Mouse (Mus musculus) CH12.LX (cell line): ENCODE measurements around the gene Sfswap. TPM values are rescaled to one million over a fixed set of nuclear protein-coding genes. Genes with fewer than 3 reads are reported as not detected.

Experiments
- DNase-seq: peaks from one replicate; pipeline ENCODE4 v3.0.0-alpha.2; 2013; ENCODE audit errors: extremely low read depth
- H3K27ac ChIP-seq: 2 replicates; pipeline ENCODE4 v1.5.1; 2012; ENCODE audit warnings: low read depth, mild to moderate bottlenecking, control low read depth, moderate library complexity; ENCODE audit not compliant: insufficient read depth
- H3K27me3 ChIP-seq: replicated peaks from 2 replicates; pipeline ENCODE3; 2012; ENCODE audit warnings: inconsistent platforms
- H3K36me3 ChIP-seq, 2 experiments: replicated peaks in 1 of 2; 2 replicates each; pipeline versions ENCODE3 to v1.6.1; 2012; ENCODE audit warnings: inconsistent platforms in 1 of 2, low read length in 1 of 2, mild to moderate bottlenecking in 1 of 2, mixed read lengths in 1 of 2, moderate library complexity in 1 of 2; ENCODE audit not compliant: control insufficient read depth in 1 of 2, insufficient read depth in 1 of 2
- H3K4me1 ChIP-seq, 2 experiments: 2 replicates each; pipeline ENCODE4 v1.6.1; 2012; ENCODE audit warnings: inconsistent platforms in 1 of 2, moderate library complexity in 1 of 2; ENCODE audit not compliant: insufficient read depth in 2 of 2, control insufficient read depth in 1 of 2
- H3K4me2 ChIP-seq: 2 replicates; pipeline ENCODE4 v1.6.1; 2012; ENCODE audit warnings: low read depth, mild to moderate bottlenecking, control low read depth; ENCODE audit not compliant: poor library complexity, insufficient read depth, severe bottlenecking
- H3K4me3 ChIP-seq, 3 experiments: fragments of 150-350 bp in 1 of 3; sonication (generic) in 1 of 3; replicated peaks in 1 of 3; 2 replicates each; pipeline versions ENCODE3 to v1.5.1; 2011 to 2012; ENCODE audit warnings: low read depth in 2 of 3, low read length in 2 of 3, mild to moderate bottlenecking in 2 of 3, moderate library complexity in 2 of 3, control low read depth in 1 of 3, improper control_type of control experiment in 1 of 3, inconsistent platforms in 1 of 3, mixed read lengths in 1 of 3; ENCODE audit not compliant: poor library complexity in 1 of 3
- H3K79me2 ChIP-seq: replicated peaks from 2 replicates; pipeline ENCODE4 v1.6.1; 2012; ENCODE audit warnings: mild to moderate bottlenecking, moderate library complexity; ENCODE audit not compliant: control insufficient read depth, poor library complexity, insufficient read depth, severe bottlenecking; ENCODE audit errors: extremely low read depth
- H3K9ac ChIP-seq: 2 replicates; pipeline ENCODE4 v1.6.1; 2012; ENCODE audit warnings: low read depth, mild to moderate bottlenecking, control low read depth, moderate library complexity; ENCODE audit not compliant: insufficient read depth
- H3K9me3 ChIP-seq: replicated peaks from 2 replicates; pipeline ENCODE3; 2012; ENCODE audit warnings: low read length, inconsistent platforms, mixed read lengths
- BHLHE40 ChIP-seq: IDR thresholded peaks from 2 replicates; pipeline ENCODE4 v1.6.1; 2011; ENCODE audit warnings: mild to moderate bottlenecking, low read depth, low read length, improper control_type of control experiment
- CHD2 ChIP-seq: IDR thresholded peaks from 2 replicates; pipeline ENCODE4 v1.6.1; 2011; ENCODE audit warnings: low read length, improper control_type of control experiment
- CTCF ChIP-seq, 2 experiments: IDR thresholded peaks in 1 of 2; conservative IDR thresholded peaks in 1 of 2; 2 replicates each; pipeline ENCODE4 v1.5.1; 2011 to 2012; ENCODE audit warnings: low read depth in 2 of 2, low read length in 2 of 2, improper control_type of control experiment in 1 of 2, inconsistent platforms in 1 of 2, mild to moderate bottlenecking in 1 of 2, moderate library complexity in 1 of 2
- E2F4 ChIP-seq: IDR thresholded peaks from 2 replicates; pipeline ENCODE4 v1.6.1; 2011; ENCODE audit warnings: low read depth, low read length, improper control_type of control experiment; ENCODE audit not compliant: insufficient replicate concordance
- ELF1 ChIP-seq: IDR thresholded peaks from 2 replicates; pipeline ENCODE4 v1.6.1; 2014; ENCODE audit warnings: low read depth, mild to moderate bottlenecking, inconsistent platforms, low read length, improper control_type of control experiment
- EP300 ChIP-seq: IDR thresholded peaks from 2 replicates; pipeline ENCODE4 v1.6.1; 2011; ENCODE audit warnings: low read length, improper control_type of control experiment
- GABPA ChIP-seq: IDR thresholded peaks from 2 replicates; pipeline ENCODE4 v1.6.1; 2012; ENCODE audit warnings: low read depth, low read length, improper control_type of control experiment, inconsistent platforms; ENCODE audit not compliant: insufficient replicate concordance
- HCFC1 ChIP-seq: IDR thresholded peaks from 2 replicates; pipeline ENCODE4 v1.6.1; 2012; ENCODE audit warnings: low read depth, mild to moderate bottlenecking, inconsistent platforms, low read length, improper control_type of control experiment
- JUN ChIP-seq: IDR thresholded peaks from 2 replicates; pipeline ENCODE4 v1.6.1; 2011; ENCODE audit warnings: low read depth, mild to moderate bottlenecking, low read length, improper control_type of control experiment, moderate library complexity; ENCODE audit not compliant: insufficient read depth
- JUND ChIP-seq: conservative IDR thresholded peaks from 2 replicates; pipeline ENCODE4 v1.6.1; 2011; ENCODE audit warnings: low read depth, low read length, improper control_type of control experiment
- KAT2A ChIP-seq: IDR thresholded peaks from 2 replicates; pipeline ENCODE4 v1.6.1; 2012; ENCODE audit warnings: low read length, improper control_type of control experiment, inconsistent platforms; ENCODE audit not compliant: insufficient replicate concordance
- MAFK ChIP-seq: IDR thresholded peaks from 2 replicates; pipeline ENCODE4 v1.6.1; 2011; ENCODE audit warnings: low read length, improper control_type of control experiment; ENCODE audit not compliant: insufficient replicate concordance
- MAX ChIP-seq: IDR thresholded peaks from 2 replicates; pipeline ENCODE4 v1.6.1; 2011; ENCODE audit warnings: low read length, improper control_type of control experiment
- MAZ ChIP-seq: IDR thresholded peaks from 2 replicates; pipeline ENCODE4 v1.6.1; 2012; ENCODE audit warnings: low read depth, mild to moderate bottlenecking, inconsistent platforms, low read length, improper control_type of control experiment, moderate library complexity
- MEF2A ChIP-seq: IDR thresholded peaks from 2 replicates; pipeline ENCODE4 v1.6.1; 2014; ENCODE audit warnings: low read depth, mild to moderate bottlenecking, inconsistent platforms, low read length, improper control_type of control experiment, borderline replicate concordance
- NELFE ChIP-seq: IDR thresholded peaks from 2 replicates; pipeline ENCODE4 v1.6.1; 2011; ENCODE audit warnings: low read depth, low read length, improper control_type of control experiment
- NRF1 ChIP-seq: IDR thresholded peaks from 2 replicates; pipeline ENCODE4 v1.6.1; 2014; ENCODE audit warnings: low read depth, mild to moderate bottlenecking, inconsistent platforms, low read length, improper control_type of control experiment, moderate library complexity
- POLR2A ChIP-seq: IDR thresholded peaks from 2 replicates; pipeline ENCODE4 v1.6.1; 2011; ENCODE audit warnings: low read depth, mild to moderate bottlenecking, improper control_type of control experiment, low read length
- POLR2AphosphoS2 ChIP-seq: IDR thresholded peaks from 2 replicates; pipeline ENCODE4 v1.6.1; 2011; ENCODE audit warnings: low read depth, low read length, improper control_type of control experiment
- SMC3 ChIP-seq: IDR thresholded peaks from 2 replicates; pipeline ENCODE4 v1.6.1; 2011; ENCODE audit warnings: low read depth, low read length, improper control_type of control experiment
- TBP ChIP-seq: conservative IDR thresholded peaks from 2 replicates; pipeline ENCODE4 v1.6.1; 2011; ENCODE audit warnings: low read depth, low read length, improper control_type of control experiment
- UBTF ChIP-seq: IDR thresholded peaks from 2 replicates; pipeline ENCODE4 v1.6.1; 2012; ENCODE audit warnings: low read depth, mild to moderate bottlenecking, inconsistent platforms, low read length, improper control_type of control experiment, moderate library complexity
- USF2 ChIP-seq: conservative IDR thresholded peaks from 2 replicates; pipeline ENCODE4 v1.6.1; 2011; ENCODE audit warnings: low read depth, low read length, improper control_type of control experiment
- ZC3H11A ChIP-seq: IDR thresholded peaks from 2 replicates; pipeline ENCODE4 v1.6.1; 2012; ENCODE audit warnings: low read depth, mild to moderate bottlenecking, inconsistent platforms, low read length, improper control_type of control experiment
- ZKSCAN1 ChIP-seq: IDR thresholded peaks from 2 replicates; pipeline ENCODE4 v1.6.1; 2012; ENCODE audit warnings: low read depth, inconsistent platforms, low read length, improper control_type of control experiment, borderline replicate concordance
- ZMIZ1 ChIP-seq: IDR thresholded peaks from 2 replicates; pipeline ENCODE4 v1.6.1; 2012; ENCODE audit warnings: low read depth, mild to moderate bottlenecking, inconsistent platforms, low read length, improper control_type of control experiment
- ZNF384 ChIP-seq: IDR thresholded peaks from 2 replicates; pipeline ENCODE4 v1.6.1; 2012; ENCODE audit warnings: low read depth, low read length, improper control_type of control experiment, inconsistent platforms
- dilution Hi-C: fragments of 300-500 bp; cut with MboI; formaldehyde crosslinking; loops from 2 replicates; pipeline ENCODE4 v1.14.3; 2020; ENCODE audit warnings: low sequenced_read_pairs; ENCODE audit not compliant: extremely low pct_unique_long_range_greater_than_20kb, extremely low pct_ligation_motif_present
- in situ Hi-C: fragments of 300-500 bp; cut with MboI; formaldehyde crosslinking; loops from 3 replicates; pipeline ENCODE4 v1.14.3; 2019; ENCODE audit warnings: low sequenced_read_pairs, low pct_ligation_motif_present, low pct_unique_long_range_greater_than_20kb, mixed read lengths
- polyA plus RNA-seq: library from polyadenylated mRNA; unstranded; fragments of >175 nt; gene quantifications from 2 replicates; pipeline ENCODE4 v1.2.1, GENCODE M21; 2012; ENCODE audit warnings: low read depth; ENCODE audit not compliant: insufficient read length
- total RNA-seq, 2 experiments: library from RNA; depleted of rRNA; stranded (reverse); fragments of 300-350 nt in 1 of 2; fragments of >200 nt in 1 of 2; gene quantifications; 2 replicates each; pipeline ENCODE4 v1.2.3; 2012 to 2014

Sfswap gene
- total and polyA plus RNA-seq, 3 experiments = 24.9 to 70.4 (median 36.0) TPM

DNA sequence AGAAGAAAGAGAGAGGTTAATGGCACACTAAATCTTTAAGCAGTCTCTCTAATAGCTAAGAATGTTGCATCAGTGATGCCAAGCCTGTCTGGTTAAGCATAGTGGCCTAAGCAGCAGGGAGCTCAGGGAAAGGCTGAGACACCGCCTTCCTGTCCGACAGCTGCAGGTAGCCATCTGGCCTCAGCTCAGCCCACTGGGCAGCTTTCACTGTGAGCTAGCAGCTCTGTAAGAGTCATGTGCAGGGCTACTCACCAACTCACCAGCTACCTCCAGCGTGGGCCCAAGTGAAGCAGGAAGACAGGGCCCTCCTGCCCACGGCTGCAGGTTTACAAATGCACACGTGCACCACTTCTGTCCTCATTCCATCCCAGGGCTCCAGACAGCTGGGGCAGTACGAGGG, 52.6 kb downstream of the Sfswap start:
- no peaks in the 10 kb centered on the region for H3K79me2 ChIP-seq
- no peaks in the 10 kb centered on the region for H3K9me3 ChIP-seq
- dilution Hi-C loops = no loop called here
- H3K9ac ChIP-seq = no peak overlapping the region
- DNase-seq = no peak
- no peak overlapping the region for H3K4me2 ChIP-seq
- H3K27ac ChIP-seq = no peak overlapping the region
- H3K36me3 ChIP-seq = peaks cover 88 to 98% of the 10 kb centered on the region in 2 experiments
- H3K4me1 ChIP-seq = no peaks in the 10 kb centered on the region
- no peak for TF ChIP-seq HCFC1
- no peak for TF ChIP-seq BHLHE40
- no peak for TF ChIP-seq ZNF384
- no peak for TF ChIP-seq POLR2A
- TF ChIP-seq TBP = no peak
- no peak for TF ChIP-seq NELFE
- no peak for TF ChIP-seq MAX
- TF ChIP-seq JUN = no peak
- TF ChIP-seq USF2 = no peak
- no peak for TF ChIP-seq NRF1
- TF ChIP-seq GABPA = no peak
- TF ChIP-seq CHD2 = no peak
- TF ChIP-seq CTCF (conservative IDR thresholded peaks at IDR 0.05 in 1 of 2, IDR thresholded peaks at IDR 0.05 in 1 of 2; ENCODE audit: low read depth in 2 of 2, low read length in 2 of 2) = no peak
- no peak for TF ChIP-seq MAZ
- TF ChIP-seq POLR2AphosphoS2 = no peak
- TF ChIP-seq EP300 = no peak
- TF ChIP-seq MAFK = no peak
- TF ChIP-seq ELF1 = no peak
- no peak for TF ChIP-seq SMC3
- TF ChIP-seq, all 38 proteins: peak for 0
- in situ Hi-C loops = no loop called here
- H3K4me3 ChIP-seq = no peak overlapping the region
- H3K27me3 ChIP-seq = no peaks in the 10 kb centered on the region

DNA sequence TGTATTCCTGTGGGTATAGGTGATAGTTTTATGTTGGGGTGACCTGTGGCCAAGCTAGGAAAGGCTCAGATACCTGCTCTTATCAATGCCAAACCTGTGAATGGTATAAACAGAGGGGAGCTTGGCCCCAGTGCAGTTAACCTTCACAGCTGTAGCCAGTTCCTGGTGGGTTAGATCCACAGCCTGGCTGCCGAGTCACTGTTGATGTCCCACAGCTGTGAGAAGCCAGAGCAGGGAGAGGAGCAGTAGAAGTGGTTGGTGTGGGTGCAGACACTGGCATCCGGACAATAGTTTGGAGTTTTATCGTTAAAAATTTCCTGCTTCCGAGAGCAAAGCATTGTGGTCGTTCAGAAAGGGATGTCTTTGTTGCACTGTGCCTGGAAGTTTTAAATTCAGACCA, 57.6 kb downstream of the Sfswap start:
- dilution Hi-C loops (no loop called here), in situ Hi-C loops (no loop called here)
- DNase-seq = no peak
- H3K4me1 ChIP-seq = no peaks in the 10 kb centered on the region
- H3K9me3 ChIP-seq = no peaks in the 10 kb centered on the region
- H3K9ac ChIP-seq = no peak overlapping the region
- no peak overlapping the region for H3K27ac ChIP-seq
- H3K79me2 ChIP-seq = no peaks in the 10 kb centered on the region
- peaks cover 79 to 97% of the 10 kb centered on the region in 2 experiments for H3K36me3 ChIP-seq
- TF ChIP-seq ZC3H11A (no peak), MAX (no peak), CTCF (conservative IDR thresholded peaks at IDR 0.05 in 1 of 2, IDR thresholded peaks at IDR 0.05 in 1 of 2; ENCODE audit: low read depth in 2 of 2, low read length in 2 of 2) (no peak), EP300 (no peak), GABPA (no peak), JUND (no peak), ZMIZ1 (no peak), E2F4 (no peak), CHD2 (no peak), SMC3 (no peak), UBTF (no peak), MAFK (no peak), TBP (no peak), NELFE (no peak), JUN (no peak), KAT2A (no peak), ZKSCAN1 (no peak), MEF2A (no peak), HCFC1 (no peak)
- H3K4me2 ChIP-seq = no peak overlapping the region
- H3K4me3 ChIP-seq = no peak overlapping the region
- H3K27me3 ChIP-seq = no peaks in the 10 kb centered on the region
